Mouse (Mus musculus) neural tube, embryonic 11.5 days (tissue): ENCODE results near the gene Eid2. TPM values are rescaled to one million over a fixed set of nuclear protein-coding genes. Genes with fewer than 3 reads are reported as not detected.

Experiments
- polyA plus RNA-seq: library from polyadenylated mRNA; unstranded; fragments of >200 nt; fragmentation: Nextera tagmentation; extraction: Ambion mirVana; gene quantifications from 2 replicates; pipeline ENCODE4 v1.2.1, GENCODE M21; 2014

The Eid2 gene
- polyA plus RNA-seq, 1 experiment from 2014 or later = 18.3 TPM

Other genes starting within 250 kb of the Eid2 start
- gene Psmc4, start 217.8 kb upstream of the Eid2 start, polyA plus RNA-seq = 398 and 405 TPM in 2 replicates
- gene Fcgbp, start 196.6 kb upstream of the Eid2 start, polyA plus RNA-seq = not detected in 2 replicates
- gene 9530053A07Rik, start 138.4 kb upstream of the Eid2 start, polyA plus RNA-seq = 0.05 TPM in 1 of 2 replicates, not detected in the other
- gene Fbl, start 98.2 kb upstream of the Eid2 start, polyA plus RNA-seq = 38.1 and 38.6 TPM in 2 replicates
- gene Dyrk1b, start 88.4 kb upstream of the Eid2 start, polyA plus RNA-seq = 19.5 and 19.6 TPM in 2 replicates
- 17.1 and 19.0 TPM in 2 replicates for gene Eid2b, start 9.9 kb downstream of the Eid2 start, polyA plus RNA-seq
- 0.45 and 0.66 TPM in 2 replicates for gene Selenov, start 23.3 kb downstream of the Eid2 start, polyA plus RNA-seq
- 69.8 and 79.0 TPM in 2 replicates for gene Dll3, start 34.4 kb downstream of the Eid2 start, polyA plus RNA-seq
- 199 and 219 TPM in 2 replicates for gene Timm50, start 44.2 kb downstream of the Eid2 start, polyA plus RNA-seq
- 89.7 and 101 TPM in 2 replicates for gene Supt5, start 70.9 kb downstream of the Eid2 start, polyA plus RNA-seq
- 780 and 827 TPM in 2 replicates for gene Rps16, start 82.8 kb downstream of the Eid2 start, polyA plus RNA-seq
- gene Plekhg2, start 104.7 kb downstream of the Eid2 start, polyA plus RNA-seq = 50.5 and 54.5 TPM in 2 replicates
- gene Zfp36, start 112.4 kb downstream of the Eid2 start, polyA plus RNA-seq = 4.3 and 5.1 TPM in 2 replicates
- gene Med29, start 124.8 kb downstream of the Eid2 start, polyA plus RNA-seq = 45.8 and 48.8 TPM in 2 replicates
- gene Paf1, start 125.1 kb downstream of the Eid2 start, polyA plus RNA-seq = 71.7 and 78.0 TPM in 2 replicates
- 6.5 and 7.4 TPM in 2 replicates for gene Gmfg, start 169.6 kb downstream of the Eid2 start, polyA plus RNA-seq
- gene Lrfn1, start 184.1 kb downstream of the Eid2 start, polyA plus RNA-seq = 7.6 and 9.9 TPM in 2 replicates
- gene Ifnl2, start 242.6 kb downstream of the Eid2 start, polyA plus RNA-seq = not detected in 2 replicates